Mouse (Mus musculus) CD8-positive naive resting alpha-beta T cell, adult 2 months (primary cell): Measurements from ENCODE around the gene Cfd.

Experiments
- DNase-seq, 2 experiments: peaks; one replicate each; pipeline ENCODE4 v3.0.0; 2022; ENCODE audit warnings: low read depth in 2 of 2, low spot score in 2 of 2

Cfd gene

DNA sequence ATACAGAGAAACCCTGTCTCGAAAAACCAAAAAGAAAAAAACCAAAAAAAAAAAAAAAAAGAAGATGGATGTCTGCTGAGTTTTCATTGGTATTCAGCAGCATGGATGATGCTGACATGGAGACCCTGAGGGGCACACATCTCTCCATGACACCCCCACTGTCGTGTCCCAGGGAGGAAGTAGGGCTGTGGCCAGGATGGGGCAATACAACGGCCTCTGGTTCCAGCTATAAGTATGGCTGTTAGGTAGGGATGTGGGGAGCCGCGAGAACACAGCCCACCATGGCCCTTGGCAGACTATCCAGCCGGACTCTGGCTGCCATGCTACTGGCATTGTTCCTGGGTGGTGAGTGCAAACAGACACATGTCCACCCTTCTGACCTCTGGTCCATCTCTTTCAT is 4.6 kb upstream of the Cfd start, which contains the start of gene Elane:
Elane (plus strand) TSS at position 194 of the 400 bp plus-strand sequence.
- DNase-seq, result no peak

DNA sequence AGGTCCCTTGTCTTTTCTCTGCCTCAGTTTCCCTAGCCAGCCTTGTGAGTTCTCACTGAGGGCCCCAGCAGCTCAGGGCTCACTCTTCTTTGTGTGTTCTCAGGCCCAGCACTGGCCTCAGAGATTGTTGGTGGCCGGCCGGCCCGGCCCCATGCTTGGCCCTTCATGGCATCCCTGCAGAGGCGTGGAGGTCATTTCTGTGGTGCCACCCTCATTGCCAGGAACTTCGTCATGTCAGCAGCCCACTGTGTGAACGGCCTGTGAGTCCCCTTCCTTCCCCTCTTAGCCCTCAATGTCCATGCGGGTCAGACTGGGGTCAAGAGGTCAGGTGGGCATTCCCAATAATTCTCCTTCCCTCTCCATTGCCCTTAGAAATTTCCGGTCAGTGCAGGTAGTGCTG is 4.0 kb upstream of the Cfd start:
- DNase-seq, result no peak

DNA sequence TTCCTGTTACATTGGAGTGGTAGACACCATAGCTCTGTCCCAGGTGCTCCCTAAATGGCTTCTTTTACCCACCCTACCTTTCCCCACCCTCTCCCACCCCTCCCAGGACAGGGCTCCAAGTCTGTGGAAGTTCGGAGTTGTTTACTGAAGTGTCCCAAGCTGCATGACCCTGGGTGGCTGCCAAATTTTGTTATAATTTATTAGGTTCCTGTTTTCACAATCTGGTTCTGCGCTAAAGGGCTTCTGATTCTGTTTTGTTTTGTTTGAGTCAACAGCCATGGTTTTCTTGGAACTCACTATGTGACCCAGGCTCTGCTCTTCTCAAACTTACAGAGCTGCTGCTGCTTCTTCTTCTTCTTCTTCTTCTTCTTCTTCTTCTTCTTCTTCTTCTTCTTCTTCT is 1.3 kb upstream of the Cfd start:
- no peak for DNase-seq

DNA sequence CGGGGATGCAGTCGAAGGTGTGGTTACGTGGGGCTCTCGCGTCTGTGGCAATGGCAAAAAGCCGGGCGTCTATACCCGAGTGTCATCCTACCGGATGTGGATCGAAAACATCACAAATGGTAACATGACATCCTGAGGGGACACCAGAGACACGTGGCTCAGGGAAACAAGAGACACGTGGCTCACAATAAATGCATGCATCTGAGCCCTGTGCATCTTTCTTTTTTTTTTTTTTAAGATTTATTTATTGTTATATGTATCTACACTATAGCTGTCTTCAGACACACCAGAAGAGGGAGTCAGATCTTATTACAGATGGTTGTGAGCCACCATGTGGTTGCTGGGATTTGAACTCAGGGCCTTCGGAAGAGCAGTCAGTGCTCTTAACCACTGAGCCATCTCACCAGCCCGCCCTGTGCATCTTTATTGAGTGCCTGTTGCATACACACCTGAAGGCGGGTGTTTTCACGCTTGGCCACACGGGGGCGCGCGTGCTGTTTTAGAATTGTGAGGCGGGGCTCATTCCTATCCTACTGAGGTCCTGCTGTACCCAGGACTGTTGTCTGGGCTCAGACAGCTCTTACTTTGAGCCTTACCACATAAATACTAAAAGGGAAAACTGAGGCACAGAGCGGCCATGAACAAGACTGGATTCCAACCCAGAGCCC is 1.9 kb downstream of the Cfd start:
- peak; percentile 80 to 81 for DNase-seq

DNA sequence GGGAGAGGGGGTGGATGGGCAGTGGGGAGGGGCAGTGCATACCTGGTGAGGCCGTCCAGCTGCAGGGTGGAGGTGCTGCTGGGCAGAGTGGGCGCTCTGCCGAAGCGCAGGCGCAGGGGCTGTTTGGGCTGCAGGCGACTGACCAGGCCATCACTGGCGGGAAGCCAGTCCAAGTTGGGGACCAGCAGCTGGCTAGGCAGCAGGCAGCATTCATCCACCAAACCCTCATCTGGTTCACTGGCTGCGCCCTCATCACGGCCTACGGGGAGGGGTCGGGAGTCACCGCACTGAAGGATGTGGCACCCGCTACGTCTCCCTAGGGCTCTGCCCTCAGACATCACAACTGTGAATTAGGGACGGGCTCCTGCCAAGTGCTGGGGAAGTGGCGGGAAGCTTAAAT is 5.7 kb downstream of the Cfd start:
- DNase-seq, result no peak

DNA sequence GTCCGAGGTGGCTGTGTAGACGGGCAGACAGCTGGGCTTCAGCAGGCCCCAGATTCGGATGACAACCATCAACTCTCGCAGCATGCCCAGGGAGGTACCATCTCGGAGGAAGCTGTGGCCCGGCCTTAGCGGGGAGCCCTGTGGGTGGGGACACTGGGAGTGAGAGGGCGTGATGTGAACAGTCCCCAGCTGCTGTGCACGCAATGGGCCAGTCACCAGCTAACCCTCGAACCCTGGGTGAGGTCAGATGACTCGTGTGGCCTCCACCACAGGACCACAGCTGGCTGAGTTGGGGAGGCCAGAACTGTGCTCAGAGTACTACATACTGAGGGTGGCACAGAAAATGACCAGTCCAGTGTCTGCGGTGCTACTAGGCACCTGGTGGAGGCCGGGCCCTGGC is 6.2 kb downstream of the Cfd start:
- DNase-seq, result no peak

DNA sequence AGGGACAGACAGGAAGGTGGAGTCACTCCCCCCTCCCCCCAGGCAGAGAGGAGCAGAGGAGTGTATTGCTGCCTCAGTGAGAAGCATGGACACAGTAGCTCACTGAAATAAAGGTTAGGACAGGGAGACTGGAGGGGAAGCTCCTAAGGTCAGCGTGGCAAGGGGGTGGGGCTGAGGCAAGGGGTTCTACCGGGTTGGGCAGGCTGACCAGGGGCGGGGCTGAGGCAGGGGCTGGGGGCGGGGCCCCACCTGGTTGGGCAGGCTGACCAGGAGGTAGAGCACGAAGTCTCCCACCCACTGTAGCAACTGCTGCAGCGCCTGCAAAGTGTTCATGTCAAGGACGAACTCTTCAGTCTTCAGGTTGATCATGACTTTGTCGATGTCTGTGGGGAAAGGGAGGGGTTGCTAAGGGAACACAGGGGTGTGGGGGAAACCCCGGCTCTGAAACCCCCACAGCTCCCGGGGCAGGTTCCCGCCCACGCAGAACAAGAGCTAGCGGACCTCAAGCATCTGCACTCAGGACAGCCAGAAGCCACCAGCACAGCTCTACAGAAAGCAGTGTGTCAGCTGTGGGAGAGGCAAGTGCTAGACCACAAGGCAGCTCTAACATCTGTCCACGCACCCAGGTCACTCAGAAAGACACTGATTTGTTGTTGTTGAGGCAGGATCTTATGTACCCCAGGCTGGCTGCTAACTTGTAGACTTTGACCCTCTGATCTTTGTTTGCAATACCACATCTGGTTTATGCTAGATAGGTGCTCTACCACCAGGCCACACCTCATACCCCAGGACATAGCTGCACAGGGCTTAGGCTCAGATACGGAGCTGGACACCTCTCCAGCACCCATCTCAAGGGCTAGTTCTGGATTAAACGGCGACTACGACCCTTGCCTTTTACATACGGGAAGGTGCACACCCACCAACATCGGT is 6.9 kb downstream of the Cfd start:
- DNase-seq, result no peak

DNA sequence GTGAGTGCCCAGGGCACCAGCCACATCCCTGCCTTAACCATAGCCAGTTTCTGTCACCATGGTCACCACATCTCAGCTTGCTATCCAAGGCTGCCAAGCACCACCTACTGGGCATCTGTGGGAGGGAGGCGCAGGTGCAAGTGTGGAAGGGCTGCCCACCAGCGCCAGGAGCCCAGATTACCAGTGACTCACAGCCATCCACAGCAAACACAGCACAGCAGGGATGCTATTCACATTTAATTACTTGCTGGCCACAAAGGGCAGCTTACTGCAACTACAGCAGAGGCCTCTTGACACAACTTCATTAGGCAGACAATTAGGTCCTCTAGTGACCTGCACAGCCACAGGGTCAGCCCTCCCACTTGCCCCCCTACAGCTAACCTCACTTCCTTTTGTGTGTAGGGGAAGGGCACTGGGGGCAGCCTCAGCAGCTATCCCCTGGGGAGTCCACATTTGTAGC is 10.3 kb downstream of the Cfd start:
- no peak for DNase-seq

DNA sequence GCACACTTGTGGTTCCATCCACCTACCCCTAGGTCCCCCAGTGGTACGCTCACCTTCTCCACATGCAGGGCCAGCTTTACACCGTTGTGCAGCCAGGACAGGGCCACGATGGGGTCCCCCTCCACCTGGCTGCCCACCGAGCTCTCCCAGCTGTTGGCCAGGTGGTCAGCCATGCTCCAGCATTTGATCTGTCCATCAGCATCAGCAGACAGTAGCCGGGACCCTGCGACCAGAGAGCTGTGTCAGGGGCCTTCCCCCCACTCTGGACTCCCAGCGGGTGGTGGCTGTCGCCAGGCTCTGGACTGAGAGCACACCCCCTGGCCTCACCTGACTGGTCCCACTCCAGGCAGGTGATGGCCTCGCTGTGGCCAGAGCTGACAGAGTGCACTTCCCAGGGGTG is 16.1 kb downstream of the Cfd start:
- no peak for DNase-seq

DNA sequence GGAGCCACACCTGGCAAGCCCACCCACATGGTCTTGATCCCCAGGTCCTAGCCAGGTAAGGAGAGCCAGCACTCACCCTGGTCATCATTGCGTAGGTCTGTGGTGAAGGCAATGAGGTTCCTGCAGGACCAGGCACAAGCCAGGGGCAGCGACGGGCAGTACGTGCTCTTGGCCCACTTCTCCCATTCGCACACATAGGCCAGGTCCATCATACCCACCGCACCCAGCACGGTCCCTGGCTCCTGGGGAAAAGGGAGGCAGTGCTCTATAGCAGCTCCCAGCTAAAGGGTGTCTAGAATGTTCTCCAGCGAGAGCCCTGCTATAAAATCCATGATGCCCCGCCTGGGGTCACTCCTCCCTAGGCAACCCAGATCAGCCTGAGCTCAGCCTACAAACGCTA is 16.8 kb downstream of the Cfd start:
- no peak for DNase-seq

DNA sequence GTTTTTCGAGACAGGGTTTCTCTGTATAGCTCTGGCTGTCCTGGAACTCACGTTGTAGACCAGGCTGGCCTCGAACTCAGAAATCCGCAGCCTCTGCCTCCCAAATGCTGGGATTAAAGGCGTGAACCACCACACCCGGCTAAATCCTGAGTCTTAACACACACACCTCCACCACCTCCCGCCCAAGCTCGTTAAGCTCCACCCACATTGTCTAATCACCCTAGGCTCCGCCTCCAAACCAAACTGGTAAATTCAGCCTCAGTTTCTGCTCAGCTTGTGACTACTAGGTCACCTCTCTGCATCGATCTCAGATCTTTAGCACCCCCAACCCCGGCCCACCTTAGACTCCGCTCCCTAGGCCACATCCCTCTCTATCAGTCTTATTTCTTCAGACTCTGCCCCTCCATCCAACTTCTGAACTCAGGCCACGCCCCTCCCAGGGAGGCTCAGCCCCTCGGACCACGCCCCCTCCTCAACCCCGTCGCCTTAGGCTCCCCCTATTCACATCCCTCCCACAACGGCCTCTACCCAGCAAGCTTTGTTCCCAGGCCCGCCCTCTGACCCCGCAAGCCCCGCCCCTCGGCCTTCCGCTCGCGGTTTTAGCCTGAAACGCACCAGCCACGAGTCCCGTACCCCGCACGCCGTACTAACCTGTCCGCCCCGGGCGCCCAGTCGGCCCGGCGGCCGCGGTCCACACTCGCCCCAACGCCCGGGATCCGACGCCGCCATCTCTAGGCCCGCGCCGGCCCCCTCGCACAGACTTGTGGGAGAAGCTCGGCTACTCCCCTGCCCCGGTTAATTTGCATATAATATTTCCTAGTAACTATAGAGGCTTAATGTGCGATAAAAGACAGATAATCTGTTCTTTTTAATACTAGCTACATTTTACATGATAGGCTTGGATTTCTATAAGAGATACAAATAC is 17.8 kb downstream of the Cfd start, which contains the start of gene Med16:
Med16 (minus strand) TSS at position 757 of the 925 bp plus-strand sequence.
- peak; percentile 97 to 99 for DNase-seq

DNA sequence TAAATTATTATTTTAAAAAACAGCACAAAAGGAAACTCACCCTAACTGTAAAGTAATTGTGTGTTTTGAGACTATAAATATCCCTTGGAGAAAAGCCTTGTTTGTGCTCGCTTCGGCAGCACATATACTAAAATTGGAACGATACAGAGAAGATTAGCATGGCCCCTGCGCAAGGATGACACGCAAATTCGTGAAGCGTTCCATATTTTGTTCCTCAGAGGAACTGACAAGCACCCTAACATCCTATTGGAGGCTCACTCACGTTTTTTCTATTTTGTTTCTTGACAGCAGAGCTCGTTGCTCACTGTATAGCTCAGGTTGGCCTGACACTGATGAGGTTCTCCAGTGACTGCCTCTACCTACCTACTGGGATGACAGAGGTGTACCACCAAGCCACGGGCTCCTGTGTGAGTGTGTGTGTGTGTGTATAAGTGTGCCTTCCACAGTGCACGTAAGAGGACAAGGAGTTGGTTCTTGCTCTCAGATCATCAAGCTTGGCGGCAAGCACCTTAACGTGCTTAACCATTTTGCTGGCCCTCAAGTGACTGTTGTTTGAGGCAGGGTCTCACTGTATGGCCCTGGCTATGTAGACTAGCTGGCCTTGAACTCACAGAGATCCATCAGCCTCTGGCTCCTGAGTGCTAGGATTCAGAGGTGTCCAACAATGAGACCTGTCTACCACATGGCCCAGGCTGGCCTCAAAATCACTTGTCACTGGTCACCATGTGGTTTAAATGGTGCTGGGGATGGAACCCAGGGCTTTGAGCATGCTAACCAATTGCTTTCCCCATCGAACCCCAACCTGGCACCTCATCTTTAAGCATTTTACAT is 18.7 kb downstream of the Cfd start:
- DNase-seq, result peak; percentile 37 to 54

DNA sequence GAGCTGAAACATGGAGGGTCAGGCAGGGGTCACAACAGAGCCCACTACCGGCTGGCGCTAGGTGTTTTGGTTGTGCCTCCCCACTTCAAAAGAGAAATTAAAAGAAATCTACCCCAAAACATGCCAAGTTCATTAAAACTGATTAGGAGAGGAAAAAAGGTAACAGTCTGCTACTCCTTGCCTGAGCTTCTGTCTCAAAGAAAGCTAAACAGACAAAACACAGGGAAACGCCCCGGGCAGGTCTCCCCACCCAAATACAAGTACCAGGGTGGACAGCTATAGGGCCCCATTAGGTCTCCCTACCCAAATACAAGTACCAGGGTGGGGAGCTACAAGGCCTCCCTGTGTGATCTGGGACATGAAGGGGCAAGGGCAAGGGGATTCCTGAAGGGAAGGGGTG is 19.9 kb downstream of the Cfd start, which contains the start of gene Gm26602:
Gm26602 (plus strand) TSS at position 301 of the 400 bp plus-strand sequence.
- DNase-seq, result no peak

DNA sequence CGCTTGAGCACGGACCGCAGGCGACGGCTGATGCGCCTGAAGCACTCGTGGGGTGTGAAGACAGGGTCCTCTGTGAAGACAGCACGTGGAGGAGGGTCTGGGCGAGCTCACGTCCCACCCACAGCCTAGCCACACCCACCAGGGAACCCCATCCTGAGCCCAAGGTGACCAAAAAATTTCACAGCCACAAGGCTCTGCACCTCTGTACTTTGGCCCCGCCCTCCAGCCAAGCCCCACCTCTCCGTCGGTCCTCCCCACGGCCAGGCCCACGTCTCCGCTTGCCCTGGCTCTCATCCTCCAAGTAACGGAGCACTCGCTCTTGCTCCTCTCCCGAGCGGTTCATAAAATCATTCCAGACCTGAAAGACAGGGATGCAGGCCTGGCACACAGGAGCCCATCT is 21.8 kb downstream of the Cfd start:
- DNase-seq, result no peak

DNA sequence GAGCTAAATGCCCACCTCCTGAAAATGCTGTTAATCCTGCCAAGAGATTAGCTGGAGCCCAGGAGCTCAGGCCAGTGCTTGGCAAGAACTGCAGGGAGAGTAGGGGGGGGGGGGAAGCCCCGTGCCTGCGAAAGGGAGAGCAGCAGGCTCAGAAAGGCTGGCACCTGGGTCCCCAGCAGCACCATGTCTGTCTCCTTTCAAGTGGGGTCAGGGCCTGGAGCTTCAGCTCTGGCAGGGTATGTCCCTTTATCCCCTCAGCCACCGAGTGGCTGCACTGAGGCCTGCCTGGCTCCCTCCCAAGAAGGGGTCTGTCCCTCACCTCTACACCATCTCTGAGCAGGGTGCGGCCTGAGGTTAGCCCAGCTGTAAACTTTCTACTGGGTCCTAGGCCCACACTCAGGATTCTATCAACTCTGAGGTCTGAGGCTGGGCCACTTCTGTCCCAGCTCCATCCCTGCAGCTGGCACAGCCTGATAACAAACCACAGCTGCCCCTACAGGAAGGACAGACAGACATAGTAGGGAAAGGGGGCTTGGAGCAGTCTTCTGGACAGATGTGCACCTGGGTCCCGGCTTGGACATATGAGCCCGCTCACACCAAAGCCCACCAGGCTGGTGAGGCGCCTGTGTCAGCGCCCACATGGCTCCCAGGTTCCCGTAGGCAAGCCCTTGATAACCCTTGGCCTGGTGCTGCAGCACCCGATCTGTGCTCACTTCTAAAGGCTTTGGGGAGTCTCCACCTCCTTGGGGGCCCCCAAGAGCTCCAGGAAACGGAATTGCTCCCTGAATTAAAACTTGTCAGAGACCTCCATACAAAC is 23.7 kb downstream of the Cfd start:
- no peak for DNase-seq

DNA sequence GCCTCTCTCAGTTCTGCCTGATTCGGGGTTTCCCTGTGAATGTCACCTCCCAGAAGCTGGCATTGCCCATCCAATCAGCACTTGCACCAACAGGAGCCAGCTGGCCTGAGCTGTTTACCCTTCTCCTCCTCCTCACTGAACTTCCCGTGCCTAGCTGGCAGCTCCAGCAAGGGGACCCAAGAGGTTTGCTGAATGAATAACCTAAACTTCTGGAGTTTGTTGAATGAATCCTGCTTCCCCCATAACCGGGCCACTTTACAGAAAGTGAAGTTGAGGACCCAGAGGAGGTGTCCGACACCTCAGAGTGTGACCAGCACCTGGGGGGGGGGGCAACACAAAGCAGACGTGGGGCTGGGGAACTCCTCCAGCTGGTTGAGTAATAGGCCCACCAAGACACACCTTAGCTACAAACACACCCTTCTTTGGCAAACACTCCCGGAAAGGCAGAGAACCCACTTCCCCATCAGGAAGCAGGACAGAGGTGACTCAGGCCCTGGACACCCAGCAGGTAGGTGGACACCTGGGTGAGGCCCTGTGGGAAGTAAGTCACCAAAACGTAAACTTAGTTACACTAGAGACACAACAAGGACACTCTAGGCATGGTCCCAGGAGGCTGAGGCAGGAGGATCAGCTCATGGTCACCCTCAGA is 24.4 kb downstream of the Cfd start:
- no peak for DNase-seq

DNA sequence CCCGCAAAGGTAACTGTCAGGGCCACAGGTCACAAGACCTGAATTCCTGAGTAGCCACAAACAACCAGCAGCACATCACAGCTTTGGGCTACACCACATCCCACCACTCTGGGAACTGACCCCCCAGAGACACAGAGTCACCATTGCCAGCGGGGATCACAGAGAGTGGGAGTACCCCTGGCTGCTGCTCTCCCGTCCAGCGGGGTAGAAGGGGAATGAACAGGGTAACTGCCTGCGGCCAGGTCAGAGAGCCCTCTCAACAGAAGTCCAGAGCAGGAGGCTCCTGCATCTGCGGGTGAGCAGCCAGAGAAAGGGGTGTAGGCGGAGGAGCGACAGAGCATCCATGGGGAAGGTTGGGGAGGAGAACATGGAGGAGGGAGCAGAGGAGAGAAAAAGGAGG is 25.4 kb downstream of the Cfd start:
- no peak for DNase-seq

DNA sequence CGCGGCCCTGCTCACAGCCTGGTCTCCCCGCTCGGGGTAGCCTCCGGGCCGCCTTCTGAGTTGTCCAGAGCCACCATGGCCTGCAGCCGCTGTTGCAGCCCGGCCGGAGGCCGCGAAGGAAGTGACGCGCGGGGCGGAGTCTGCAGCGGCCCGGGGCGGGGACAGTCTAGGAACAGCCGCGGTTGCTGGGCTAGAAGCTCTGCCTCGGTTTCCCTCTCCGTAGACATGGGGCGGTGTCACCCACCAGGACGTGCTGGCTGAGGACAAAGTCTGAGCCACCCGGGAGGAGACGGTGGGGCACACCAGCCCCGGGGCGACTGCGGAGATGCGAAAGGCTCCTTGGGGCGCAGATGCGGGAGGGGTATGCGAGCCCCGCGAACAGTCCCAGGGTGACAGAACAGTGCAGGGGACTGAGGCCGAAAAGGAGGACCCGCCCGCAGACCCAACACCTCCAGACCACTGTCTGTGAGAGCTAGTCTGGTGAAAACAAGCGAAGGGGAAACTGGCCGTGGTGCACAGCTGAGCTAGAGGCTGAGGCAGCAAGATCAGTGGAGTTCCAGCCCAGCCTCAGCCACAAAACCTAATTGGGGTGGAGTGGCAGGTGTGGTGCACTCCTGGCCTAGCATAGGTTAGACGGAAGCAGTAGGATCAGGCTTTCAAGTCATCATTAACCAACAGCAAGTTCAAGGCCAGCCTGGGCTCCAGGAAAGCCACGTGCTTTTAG is 26.3 kb downstream of the Cfd start, which contains the start of gene Kiss1r:
Kiss1r (plus strand) TSS at position 164 of the 724 bp plus-strand sequence.
- DNase-seq, result peak in 1 of 2 experiments; percentile 70
